Mouse (Mus musculus) lung, adult 2 months (tissue): ENCODE results near the gene Dpysl5.

Experiments used
- CTCF ChIP-seq: fragments of 200-500 bp; IDR thresholded peaks from 2 replicates; pipeline ENCODE4 v1.5.1; 2011; ENCODE audit warnings: mild to moderate bottlenecking, low read length, control low read depth; ENCODE audit not compliant: insufficient read depth
- POLR2A ChIP-seq: fragments of 200-500 bp; IDR thresholded peaks from 2 replicates; pipeline ENCODE4 v1.6.1; 2011; ENCODE audit warnings: low read depth, mild to moderate bottlenecking, control low read depth, low read length, borderline replicate concordance; ENCODE audit errors: extremely low read depth

DNA sequence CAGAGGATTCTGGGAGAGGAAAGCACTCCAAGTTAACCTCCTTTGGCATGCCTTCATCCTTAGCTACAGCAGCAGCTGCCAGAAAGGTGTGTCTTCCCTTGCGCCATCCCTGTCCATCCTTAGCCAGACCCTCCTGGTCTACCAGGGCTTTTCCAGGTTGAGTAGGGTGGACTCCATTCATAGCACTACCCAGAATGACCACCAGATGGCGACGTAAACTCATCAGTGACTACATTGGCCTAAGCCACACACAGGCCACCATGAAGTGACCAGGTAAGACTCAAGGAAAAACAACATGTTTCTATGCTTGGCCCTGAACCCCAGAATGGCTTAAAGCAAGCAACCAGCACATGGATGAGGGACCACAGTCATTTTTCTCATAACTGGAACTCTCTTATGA lies 94.7 kb downstream of the Dpysl5 start:
- TF ChIP-seq POLR2A (no peak), CTCF (peak; percentile 82)
